Mouse (Mus musculus): ENCODE results near the gene Msl3. TPM values are rescaled to one million over a fixed set of nuclear protein-coding genes. Genes with fewer than 3 reads are reported as not detected.

The Msl3 gene
- polyA plus RNA-seq, 1 experiment from 2014 or later, result 33.2 TPM

- no peak overlapping the region for H3K27ac ChIP-seq
- no peaks in the 10 kb centered on the region for H3K4me1 ChIP-seq
- H3K9ac ChIP-seq, result no peak overlapping the region
- ATAC-seq (ENCODE audit: insufficient read depth, low FRiP score, low read depth), result no peak
- no peaks in the 10 kb centered on the region for H3K9me3 ChIP-seq
- H3K36me3 ChIP-seq, result no peaks in the 10 kb centered on the region
- H3K27me3 ChIP-seq (replicated peaks), result no peaks in the 10 kb centered on the region
- H3K4me3 ChIP-seq (replicated peaks), result no peak overlapping the region
- 66% methylated on average over 3 of the region's 3 CpGs for WGBS
- H3K4me2 ChIP-seq, result no peak overlapping the region
Observed at GRCm38 (mm10) chrX:168647746-168648145, 26.0 kb downstream of the Msl3 start.

DNA sequence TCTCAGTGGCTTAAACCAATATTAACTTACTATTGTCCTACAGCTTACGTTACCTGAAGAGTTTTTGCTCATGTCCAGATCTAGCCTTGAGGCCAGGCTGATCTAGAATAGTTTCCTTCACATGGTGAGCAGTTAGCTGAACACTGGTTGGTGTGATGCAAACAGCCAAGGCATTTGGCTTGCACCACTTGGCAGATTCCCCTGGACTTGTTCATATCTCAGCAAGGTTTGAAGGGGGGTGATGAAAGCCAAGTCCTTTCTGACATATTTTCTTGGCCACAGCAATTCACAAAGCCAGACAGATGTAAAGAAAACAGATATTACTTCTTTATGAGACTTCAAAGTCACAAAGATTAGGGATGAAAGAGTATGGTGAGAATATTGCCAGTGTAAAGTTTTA is 30.2 kb downstream of the Msl3 start:
- Histone ChIP-seq H3K36me3 (no peaks in the 10 kb centered on the region), H3K4me1 (no peaks in the 10 kb centered on the region), H3K27me3 (replicated peaks) (no peaks in the 10 kb centered on the region), H3K4me2 (no peak overlapping the region), H3K4me3 (replicated peaks) (no peak overlapping the region), H3K9ac (no peak overlapping the region), H3K9me3 (no peaks in the 10 kb centered on the region), H3K27ac (no peak overlapping the region)
- 82% methylated on average over 1 of the region's 1 CpGs for WGBS
- ATAC-seq (ENCODE audit: insufficient read depth, low FRiP score, low read depth), result no peak

- H3K9ac ChIP-seq, result no peak overlapping the region
- H3K4me1 ChIP-seq, result no peaks in the 10 kb centered on the region
- 16% methylated on average over 11 of the region's 11 CpGs for WGBS
- peak overlapping the region; percentile 35; the same call in 1 of the 2 replicates for H3K27ac ChIP-seq
- no peaks in the 10 kb centered on the region for H3K36me3 ChIP-seq
- H3K27me3 ChIP-seq (replicated peaks), result no peaks in the 10 kb centered on the region
- no peaks in the 10 kb centered on the region for H3K9me3 ChIP-seq
- peak overlapping the region; percentile 44 for H3K4me2 ChIP-seq
- peak overlapping the region; percentile 39 for H3K4me3 ChIP-seq (replicated peaks)
- ATAC-seq (ENCODE audit: insufficient read depth, low FRiP score, low read depth), result peak; percentile 66; the same call in 1 of the 2 replicates
Observed at GRCm38 (mm10) chrX:168639556-168640356, 33.9 kb downstream of the Msl3 start.

Other genes with a start within 250 kb of the Msl3 start
- 0.30 and 0.40 TPM in 2 replicates for gene Frmpd4, start 96.7 kb downstream of the Msl3 start, polyA plus RNA-seq (2015; fragmentation: Nextera tagmentation; extraction: Ambion mirVana)
- 7.5 and 8.5 TPM in 2 replicates for gene Arhgap6, start 121.2 kb upstream of the Msl3 start, polyA plus RNA-seq (2015; fragmentation: Nextera tagmentation; extraction: Ambion mirVana)